Mouse (Mus musculus): Measurements from ENCODE around the gene Hoxd4. TPM values are rescaled to one million over a fixed set of nuclear protein-coding genes. Genes with fewer than 3 reads are reported as not detected.
A peak's percentile ranks its signal among the peaks of the same experiment; 100 is the strongest.

Hoxd4 gene
- not detected in 2 replicates for polyA plus RNA-seq (2016; fragmentation: Nextera tagmentation; extraction: Ambion mirVana)

GRCm38 (mm10) chr2:74711721-74712621 is at the start of gene Hoxd4, which contains the start of gene Hoxd3:
TSS of gene Hoxd4 (plus strand) at chr2:74711929.
TSS of gene Hoxd3 (plus strand) at chr2:74711927.
- Histone ChIP-seq H3K27me3 (peaks cover 98% of the 10 kb centered on the region), H3K9me3 (no peaks in the 10 kb centered on the region), H3K4me1 (peaks cover 10% of the 10 kb centered on the region), H3K36me3 (no peaks in the 10 kb centered on the region), H3K9ac (replicated peaks) (no peak within 1 kb of the TSS), H3K4me3 (peak within 1 kb of the TSS; percentile 27), H3K27ac (replicated peaks) (no peak within 1 kb of the TSS), H3K4me2 (replicated peaks) (peak within 1 kb of the TSS; percentile 36)
- no peak for ATAC-seq (ENCODE audit: low FRiP score, low read depth)
- WGBS, result under 1% methylated on average over 65 of the region's 65 CpGs

- Histone ChIP-seq H3K9me3 (no peaks in the 10 kb centered on the region), H3K9ac (replicated peaks) (no peak overlapping the region), H3K4me1 (peaks cover 10% of the 10 kb centered on the region), H3K27ac (replicated peaks) (no peak overlapping the region), H3K4me2 (replicated peaks) (no peak overlapping the region), H3K4me3 (no peak overlapping the region), H3K36me3 (no peaks in the 10 kb centered on the region), H3K27me3 (peaks cover 95% of the 10 kb centered on the region)
- ATAC-seq (ENCODE audit: low FRiP score, low read depth), result no peak
- 4% methylated on average over 18 of the region's 18 CpGs for WGBS
Measured at GRCm38 (mm10) chr2:74663291-74663925, 48.3 kb upstream of the Hoxd4 start.

- no peaks in the 10 kb centered on the region for H3K36me3 ChIP-seq
- peaks cover 13% of the 10 kb centered on the region for H3K4me1 ChIP-seq
- ATAC-seq (ENCODE audit: low FRiP score, low read depth), result no peak
- no peaks in the 10 kb centered on the region for H3K9me3 ChIP-seq
- H3K27ac ChIP-seq (replicated peaks), result no peak overlapping the region
- no peak overlapping the region for H3K9ac ChIP-seq (replicated peaks)
- H3K4me3 ChIP-seq, result no peak overlapping the region
- H3K4me2 ChIP-seq (replicated peaks), result no peak overlapping the region
- peaks cover 94% of the 10 kb centered on the region for H3K27me3 ChIP-seq
- 2% methylated on average over 7 of the region's 7 CpGs for WGBS
Measured at GRCm38 (mm10) chr2:74666411-74666810, 45.3 kb upstream of the Hoxd4 start.

- Histone ChIP-seq H3K4me2 (replicated peaks) (no peak overlapping the region), H3K27ac (replicated peaks) (no peak overlapping the region), H3K9me3 (no peaks in the 10 kb centered on the region), H3K9ac (replicated peaks) (no peak overlapping the region), H3K36me3 (no peaks in the 10 kb centered on the region), H3K27me3 (peaks cover 94% of the 10 kb centered on the region), H3K4me1 (peaks cover 11% of the 10 kb centered on the region), H3K4me3 (peak overlapping the region; percentile 39; the same call in 1 of the 2 replicates)
- ATAC-seq (ENCODE audit: low FRiP score, low read depth), result no peak
- under 1% methylated on average over 35 of the region's 36 CpGs for WGBS
Measured at GRCm38 (mm10) chr2:74667191-74667841, 44.4 kb upstream of the Hoxd4 start.

GRCm38 (mm10) chr2:74667842-74668357 is 43.8 kb upstream of the Hoxd4 start, which contains the start of gene Hoxd13:
TSS of gene Hoxd13 (plus strand) at chr2:74668310.
- no peak within 1 kb of the TSS for H3K27ac ChIP-seq (replicated peaks)
- 2% methylated on average over 16 of the region's 51 CpGs for WGBS
- peaks cover 94% of the 10 kb centered on the region for H3K27me3 ChIP-seq
- no peaks in the 10 kb centered on the region for H3K36me3 ChIP-seq
- no peak within 1 kb of the TSS for H3K9ac ChIP-seq (replicated peaks)
- peak within 1 kb of the TSS; percentile 39 for H3K4me3 ChIP-seq
- peak within 1 kb of the TSS; percentile 59 for H3K4me2 ChIP-seq (replicated peaks)
- no peaks in the 10 kb centered on the region for H3K9me3 ChIP-seq
- peak; percentile 47; the same call in 1 of the 2 replicates for ATAC-seq (ENCODE audit: low FRiP score, low read depth)
- H3K4me1 ChIP-seq, result peaks cover 14% of the 10 kb centered on the region

GRCm38 (mm10) chr2:74668370-74669229 is 43.1 kb upstream of the Hoxd4 start:
- H3K9me3 ChIP-seq, result no peaks in the 10 kb centered on the region
- no peak; the same call in 1 of the 2 replicates for ATAC-seq (ENCODE audit: low FRiP score, low read depth)
- no peak overlapping the region for H3K27ac ChIP-seq (replicated peaks)
- H3K27me3 ChIP-seq, result peaks cover 94% of the 10 kb centered on the region
- H3K4me2 ChIP-seq (replicated peaks), result peak overlapping the region; percentile 59
- under 1% methylated on average over 46 of the region's 74 CpGs for WGBS
- H3K4me1 ChIP-seq, result peaks cover 15% of the 10 kb centered on the region
- H3K36me3 ChIP-seq, result no peaks in the 10 kb centered on the region
- peak overlapping the region; percentile 39 for H3K4me3 ChIP-seq
- no peak overlapping the region for H3K9ac ChIP-seq (replicated peaks)

- 3% methylated on average over 3 of the region's 3 CpGs for WGBS
- Histone ChIP-seq H3K4me3 (no peak overlapping the region), H3K36me3 (no peaks in the 10 kb centered on the region), H3K4me2 (replicated peaks) (no peak overlapping the region), H3K9ac (replicated peaks) (no peak overlapping the region), H3K27me3 (peaks cover 94% of the 10 kb centered on the region), H3K4me1 (peaks cover 15% of the 10 kb centered on the region), H3K27ac (replicated peaks) (no peak overlapping the region), H3K9me3 (no peaks in the 10 kb centered on the region)
- ATAC-seq (ENCODE audit: low FRiP score, low read depth), result no peak
Measured at GRCm38 (mm10) chr2:74669230-74669578, 42.5 kb upstream of the Hoxd4 start.

GRCm38 (mm10) chr2:74669650-74670235 is 42.0 kb upstream of the Hoxd4 start:
- H3K27me3 ChIP-seq, result peaks cover 94% of the 10 kb centered on the region
- no peak for ATAC-seq (ENCODE audit: low FRiP score, low read depth)
- H3K4me1 ChIP-seq, result peaks cover 15% of the 10 kb centered on the region
- H3K4me3 ChIP-seq, result no peak overlapping the region
- H3K9me3 ChIP-seq, result no peaks in the 10 kb centered on the region
- WGBS, result 1% methylated on average over 14 of the region's 14 CpGs
- H3K36me3 ChIP-seq, result no peaks in the 10 kb centered on the region
- no peak overlapping the region for H3K9ac ChIP-seq (replicated peaks)
- H3K4me2 ChIP-seq (replicated peaks), result no peak overlapping the region
- H3K27ac ChIP-seq (replicated peaks), result no peak overlapping the region

- H3K36me3 ChIP-seq, result no peaks in the 10 kb centered on the region
- no peaks in the 10 kb centered on the region for H3K9me3 ChIP-seq
- WGBS, result 2% methylated on average over 3 of the region's 3 CpGs
- no peak overlapping the region for H3K27ac ChIP-seq (replicated peaks)
- peaks cover 97% of the 10 kb centered on the region for H3K27me3 ChIP-seq
- peaks cover 15% of the 10 kb centered on the region for H3K4me1 ChIP-seq
- no peak overlapping the region for H3K4me3 ChIP-seq
- no peak overlapping the region for H3K4me2 ChIP-seq (replicated peaks)
- ATAC-seq (ENCODE audit: low FRiP score, low read depth), result no peak
- no peak overlapping the region for H3K9ac ChIP-seq (replicated peaks)
Measured at GRCm38 (mm10) chr2:74670632-74671188, 41.0 kb upstream of the Hoxd4 start.

GRCm38 (mm10) chr2:74671847-74672246 is 39.9 kb upstream of the Hoxd4 start:
- no peak for ATAC-seq (ENCODE audit: low FRiP score, low read depth)
- Histone ChIP-seq H3K36me3 (no peaks in the 10 kb centered on the region), H3K9ac (replicated peaks) (no peak overlapping the region), H3K27me3 (peaks cover 97% of the 10 kb centered on the region), H3K4me3 (no peak overlapping the region), H3K9me3 (no peaks in the 10 kb centered on the region), H3K4me1 (peaks cover 15% of the 10 kb centered on the region), H3K4me2 (replicated peaks) (no peak overlapping the region), H3K27ac (replicated peaks) (no peak overlapping the region)
- WGBS, result 0% methylated on average over 5 of the region's 5 CpGs

All from midbrain, embryonic 12.5 days (tissue).